Mouse (Mus musculus) limb, embryonic 10.5 days (tissue): Measurements from ENCODE around the gene Nudt22. TPM values are rescaled to one million over a fixed set of nuclear protein-coding genes. Genes with fewer than 3 reads are reported as not detected.
"Not testable (repeated sequence)": the region's sequence is repeated elsewhere in the genome, so short reads cannot be mapped to it uniquely, and the experiment has no call there.

Experiments used
- DNase-seq: peaks from one replicate; pipeline ENCODE4 v3.0.0-alpha.2; 2017; ENCODE audit warnings: low spot score
- H3K27ac ChIP-seq: fragments of 300-500 bp; sonication (generic); 2 replicates; pipeline ENCODE4 v1.5.1; 2016; ENCODE audit warnings: mild to moderate bottlenecking
- H3K27me3 ChIP-seq: fragments of 300-500 bp; sonication (generic); 2 replicates; pipeline ENCODE4 v1.6.1; 2016; ENCODE audit warnings: low read depth, mild to moderate bottlenecking; ENCODE audit not compliant: poor library complexity, severe bottlenecking
- H3K36me3 ChIP-seq: fragments of 300-500 bp; sonication (generic); 2 replicates; pipeline ENCODE4 v1.6.1; 2016; ENCODE audit warnings: mild to moderate bottlenecking, moderate library complexity
- H3K4me1 ChIP-seq: fragments of 300-500 bp; sonication (generic); 2 replicates; pipeline ENCODE4 v1.6.1; 2016
- H3K4me3 ChIP-seq: fragments of 300-500 bp; sonication (generic); 2 replicates; pipeline ENCODE4 v1.5.1; 2016; ENCODE audit warnings: mild to moderate bottlenecking, moderate library complexity
- H3K9me3 ChIP-seq: fragments of 300-500 bp; sonication (generic); replicated peaks from 2 replicates; pipeline ENCODE4 v1.6.1; 2016; ENCODE audit warnings: mild to moderate bottlenecking
- WGBS: fragments of 180-500 bp; shearing (Covaris S2); methylation state at CpG from one replicate; pipeline ENCODE4 v1.1.7; 2016; 5-methylcytosine and 5-hydroxymethylcytosine counted together
- polyA plus RNA-seq: library from polyadenylated mRNA; unstranded; fragments of >200 nt; fragmentation: Nextera tagmentation; extraction: Ambion mirVana; gene quantifications from 2 replicates; pipeline ENCODE4 v1.2.1, GENCODE M21; 2016

The Nudt22 gene
- polyA plus RNA-seq, 1 experiment from 2014 or later, result 21.1 TPM

DNA sequence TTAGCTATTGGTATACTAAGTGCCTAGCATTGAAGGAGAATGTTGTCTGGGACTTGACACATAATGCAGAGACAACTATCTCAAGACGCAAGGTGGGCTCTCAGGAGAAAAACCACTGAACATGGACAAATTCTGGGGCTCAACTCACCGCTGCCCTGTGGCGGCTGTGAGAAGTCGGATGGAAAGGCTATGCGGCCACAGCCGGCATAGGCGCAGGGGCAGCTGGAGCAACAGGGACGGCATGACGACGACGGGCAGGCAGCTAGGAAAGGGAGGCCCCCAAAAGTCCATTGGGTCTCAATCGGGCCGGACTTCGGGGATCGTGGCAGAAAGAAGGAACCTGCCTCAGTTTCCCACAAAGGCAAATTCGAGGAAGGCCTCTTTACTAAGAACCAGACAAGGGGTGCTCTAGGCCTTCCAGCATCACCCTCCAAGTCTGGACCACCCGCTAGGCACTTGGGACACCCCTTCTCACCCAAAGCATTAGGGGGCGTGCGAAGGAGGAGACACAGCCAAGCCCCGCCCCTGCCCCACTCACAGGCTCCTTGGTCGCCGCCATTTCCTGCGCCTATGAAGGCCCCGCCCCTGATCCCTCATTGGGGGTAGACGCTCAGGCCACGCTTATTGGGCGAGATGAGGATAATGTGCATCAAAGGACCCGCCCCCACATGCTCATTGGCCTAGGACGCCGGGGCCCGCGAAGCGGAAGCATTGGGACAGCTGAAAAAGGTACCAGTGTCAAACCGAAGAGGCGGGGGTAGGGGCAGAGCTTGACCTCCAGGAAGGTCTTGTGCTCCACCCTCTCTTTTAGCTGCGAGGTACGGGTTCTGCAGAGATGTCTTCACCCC is 3.7 kb downstream of the Nudt22 start, which contains the start of gene Dnajc4:
Gene Dnajc4 (minus strand): TSS at position 562 of the 848 bp plus-strand sequence.
- H3K27me3 ChIP-seq, result no peaks in the 10 kb centered on the region
- H3K36me3 ChIP-seq, result no peaks in the 10 kb centered on the region
- WGBS, result 3% methylated on average over 37 of the region's 37 CpGs
- H3K4me1 ChIP-seq, result peaks cover 58% of the 10 kb centered on the region
- H3K9me3 ChIP-seq, result no peaks in the 10 kb centered on the region
- peak within 1 kb of the TSS; percentile 69 for H3K4me3 ChIP-seq
- peak; percentile 95 for DNase-seq
- H3K27ac ChIP-seq, result peak within 1 kb of the TSS; percentile 86

DNA sequence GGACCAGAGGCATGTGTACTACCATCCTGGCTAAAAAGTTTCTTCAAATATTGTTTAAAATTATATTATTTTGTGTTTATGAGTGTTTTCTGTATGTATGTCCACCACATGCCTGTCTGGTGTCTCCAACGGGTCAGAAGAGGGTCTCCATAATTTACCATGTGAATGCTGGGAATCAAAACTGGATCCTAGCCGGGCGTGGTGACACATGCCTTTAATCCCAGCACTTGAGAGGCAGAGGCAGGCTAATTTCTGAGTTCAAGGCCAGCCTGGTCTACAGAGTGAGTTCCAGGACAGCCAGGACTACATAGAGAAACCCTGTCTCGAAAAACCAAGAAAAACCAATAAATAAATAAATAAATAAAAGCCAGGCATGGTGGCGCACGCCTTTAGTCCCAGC is 4.8 kb downstream of the Nudt22 start:
- not testable (repeated sequence) for H3K27ac ChIP-seq, H3K27me3 ChIP-seq, DNase-seq, H3K4me3 ChIP-seq, H3K9me3 ChIP-seq, H3K36me3 ChIP-seq
- peaks cover 61% of the 10 kb centered on the region for H3K4me1 ChIP-seq
- 92% methylated on average over 6 of the region's 6 CpGs for WGBS

DNA sequence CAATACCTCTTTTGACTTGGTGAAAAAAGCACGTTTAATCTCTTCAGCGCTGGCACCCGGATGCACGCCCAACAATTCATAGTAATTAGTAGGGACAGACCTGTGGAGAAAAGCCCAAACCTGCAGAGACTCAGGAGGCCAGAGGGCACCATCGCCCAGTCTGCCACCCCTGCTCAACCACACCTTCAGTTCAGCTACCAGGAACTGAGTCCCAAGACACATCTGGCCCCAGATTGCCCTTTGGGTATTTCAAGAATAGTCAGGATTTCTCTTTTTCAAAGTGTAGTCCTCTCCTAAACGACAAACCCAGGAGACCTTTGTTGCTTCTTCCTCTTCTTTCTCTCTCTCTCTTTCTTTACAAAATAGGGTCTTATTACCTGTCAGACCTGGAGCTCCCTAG is 5.2 kb downstream of the Nudt22 start:
- Histone ChIP-seq H3K27me3 (no peaks in the 10 kb centered on the region), H3K4me3 (no peak overlapping the region), H3K9me3 (no peaks in the 10 kb centered on the region), H3K36me3 (peaks cover 6% of the 10 kb centered on the region), H3K4me1 (peaks cover 61% of the 10 kb centered on the region), H3K27ac (no peak overlapping the region)
- no peak for DNase-seq
- WGBS, result 92% methylated on average over 6 of the region's 6 CpGs

DNA sequence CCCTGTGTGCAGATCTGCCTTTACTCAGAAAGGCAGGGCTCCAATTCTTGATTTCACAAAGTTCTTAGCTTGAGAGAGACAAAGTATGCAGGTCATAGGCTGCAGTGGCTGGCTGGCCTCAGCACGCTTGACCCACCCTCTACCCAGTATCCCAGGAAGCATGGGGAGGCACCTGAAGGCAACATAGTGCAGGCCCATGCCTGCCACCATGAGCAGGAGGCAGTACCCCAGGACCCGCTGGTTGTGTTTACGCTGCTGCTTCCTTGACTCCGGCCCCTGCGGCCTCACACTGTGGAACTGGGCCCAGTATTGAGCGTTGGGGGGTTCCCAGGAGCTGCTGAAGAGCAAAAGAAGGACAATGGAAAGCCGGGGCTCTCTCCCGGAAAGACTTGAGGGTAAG is 6.7 kb downstream of the Nudt22 start:
- WGBS, result 86% methylated on average over 8 of the region's 8 CpGs
- H3K36me3 ChIP-seq, result peaks cover 18% of the 10 kb centered on the region
- H3K27me3 ChIP-seq, result no peaks in the 10 kb centered on the region
- no peak overlapping the region for H3K27ac ChIP-seq
- H3K9me3 ChIP-seq, result no peaks in the 10 kb centered on the region
- H3K4me1 ChIP-seq, result peaks cover 53% of the 10 kb centered on the region
- DNase-seq, result no peak
- no peak overlapping the region for H3K4me3 ChIP-seq

DNA sequence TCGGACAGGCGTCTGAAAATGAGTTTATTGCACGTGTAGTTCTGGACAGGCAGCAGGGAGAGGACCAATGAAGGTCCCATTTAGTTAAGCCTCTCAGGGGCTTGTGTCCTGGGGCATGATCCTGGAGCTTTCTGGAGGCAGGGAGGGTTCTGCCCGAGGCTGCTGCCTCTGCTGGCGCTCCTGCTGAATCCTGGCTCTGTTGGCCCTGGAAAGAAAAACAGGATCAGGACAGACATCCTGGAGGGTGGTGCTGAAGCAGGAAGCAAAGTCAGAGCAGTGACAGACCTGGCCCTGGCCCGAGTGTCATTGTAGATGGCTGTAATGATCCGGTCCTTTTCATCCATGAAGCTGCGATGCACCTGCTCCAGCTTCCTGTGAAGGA is 8.0 kb downstream of the Nudt22 start:
- WGBS, result 4% methylated on average over 8 of the region's 8 CpGs

DNA sequence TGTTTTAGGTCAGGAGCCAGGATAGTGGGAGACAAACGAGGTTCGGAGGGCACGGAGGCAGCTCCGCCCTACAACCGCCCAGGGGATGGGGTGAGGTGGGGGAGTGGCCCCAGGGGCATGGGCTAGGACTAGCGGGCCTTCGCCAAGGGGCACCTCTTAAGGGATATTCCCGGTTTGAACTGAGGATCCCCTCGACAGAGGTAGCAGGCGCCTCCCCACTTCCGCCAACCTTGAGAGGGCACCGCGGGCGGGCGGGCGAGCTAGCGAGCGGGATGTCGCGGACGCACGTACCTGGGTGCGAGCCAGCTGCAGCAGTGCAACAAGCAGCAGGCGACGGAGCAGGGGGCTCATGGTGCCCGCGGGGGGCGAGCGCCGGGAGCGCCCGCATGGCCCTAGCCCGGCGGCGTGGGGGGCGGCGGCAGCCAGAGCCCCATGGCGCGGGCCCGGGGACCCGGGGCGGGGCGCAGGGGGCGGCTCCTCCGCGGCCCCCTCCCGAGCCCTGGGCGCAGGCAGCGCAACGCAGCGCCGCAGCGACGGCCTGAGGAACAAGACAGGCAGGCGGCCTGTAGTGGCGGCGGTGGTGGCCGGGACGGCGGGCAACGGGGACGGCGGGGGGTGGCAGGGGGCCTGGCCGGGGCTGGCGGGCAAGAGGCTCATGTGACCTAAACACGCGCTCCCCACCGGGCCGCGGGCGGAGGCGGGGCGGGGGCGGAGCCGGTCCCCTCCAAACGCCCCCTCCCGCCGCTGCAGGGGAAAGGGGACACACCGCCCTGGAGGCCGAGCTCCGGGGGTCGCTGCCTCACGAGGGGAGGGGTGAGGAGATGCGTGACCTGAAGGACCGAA is 8.6 kb downstream of the Nudt22 start, which contains the start of gene Vegfb:
Gene Vegfb (minus strand): TSS at position 591 of the 843 bp plus-strand sequence.
- no peaks in the 10 kb centered on the region for H3K27me3 ChIP-seq
- H3K4me3 ChIP-seq, result peak within 1 kb of the TSS; percentile 96
- peak; percentile 82 for DNase-seq
- no peaks in the 10 kb centered on the region for H3K9me3 ChIP-seq
- peak within 1 kb of the TSS; percentile 98 for H3K27ac ChIP-seq
- under 1% methylated on average over 82 of the region's 85 CpGs for WGBS
- H3K36me3 ChIP-seq, result peaks cover 37% of the 10 kb centered on the region
- H3K4me1 ChIP-seq, result peaks cover 40% of the 10 kb centered on the region

More for the DNA sequence above, 8.0 kb downstream of the Nudt22 start:
- Histone ChIP-seq H3K4me3 (peak overlapping the region; percentile 96), H3K9me3 (no peaks in the 10 kb centered on the region), H3K27ac (peak overlapping the region; percentile 98), H3K4me1 (peaks cover 43% of the 10 kb centered on the region), H3K36me3 (peaks cover 31% of the 10 kb centered on the region), H3K27me3 (no peaks in the 10 kb centered on the region)
- DNase-seq, result no peak

DNA sequence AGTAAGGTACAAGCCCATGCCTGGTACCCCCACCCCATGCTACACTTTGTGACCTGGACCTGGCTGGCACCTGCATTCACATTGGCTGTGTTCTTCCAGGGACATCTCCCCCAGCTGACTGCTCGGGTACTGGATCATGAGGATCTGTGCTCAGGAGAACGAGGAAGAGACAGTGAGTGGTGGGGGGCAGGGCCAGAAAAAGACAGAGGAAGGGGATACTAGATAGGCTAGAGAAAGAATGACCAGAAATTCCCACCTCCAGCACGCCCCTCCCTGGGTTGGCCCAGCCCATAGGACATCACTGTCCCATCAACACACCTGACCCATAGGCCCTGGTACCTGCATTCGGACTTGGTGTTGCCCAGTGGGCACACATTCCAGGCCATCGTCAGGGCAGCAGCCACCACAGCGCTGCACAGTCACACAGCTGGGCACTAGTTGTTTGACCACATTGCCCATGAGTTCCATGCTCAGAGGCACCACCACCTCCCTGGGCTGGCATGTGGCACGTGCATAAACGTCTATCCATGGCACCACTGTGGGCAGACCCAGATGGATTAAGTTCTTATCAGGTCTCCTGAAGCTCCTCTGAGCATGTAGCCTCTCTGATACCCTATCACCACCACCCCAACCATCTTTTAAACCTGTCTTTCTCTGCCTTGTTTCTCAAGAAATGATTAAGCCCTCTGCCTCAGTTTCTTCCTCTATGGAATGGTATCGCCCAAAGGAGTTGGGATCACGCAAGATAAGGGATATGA is 9.8 kb downstream of the Nudt22 start:
- 85% methylated on average over 10 of the region's 10 CpGs for WGBS

DNA sequence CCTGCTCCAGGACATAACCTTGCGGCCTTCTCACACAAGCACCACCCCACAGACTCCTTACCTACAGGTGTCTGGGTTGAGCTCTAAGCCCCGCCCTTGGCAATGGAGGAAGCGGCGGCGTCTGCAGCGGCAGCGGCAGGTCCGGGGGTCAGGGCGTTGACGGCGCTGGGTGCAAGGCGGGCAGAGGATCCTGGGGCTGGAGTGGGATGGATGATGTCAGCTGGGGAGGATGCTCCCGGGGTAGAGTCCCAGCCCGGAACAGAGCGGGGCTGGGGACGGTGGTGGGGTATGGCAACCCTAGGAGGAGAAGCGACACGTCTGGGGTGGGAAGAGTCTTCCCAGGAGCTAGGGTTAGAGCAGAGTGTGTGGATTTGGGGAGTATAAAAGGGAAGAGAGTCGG is 10.6 kb downstream of the Nudt22 start:
- Histone ChIP-seq H3K9me3 (no peaks in the 10 kb centered on the region), H3K36me3 (peaks cover 44% of the 10 kb centered on the region), H3K4me1 (peaks cover 38% of the 10 kb centered on the region), H3K27ac (no peak overlapping the region), H3K27me3 (no peaks in the 10 kb centered on the region), H3K4me3 (0 out of 2 replicates have a peak overlapping the region, but pooled peaks have one; percentile 96)
- DNase-seq, result no peak
- WGBS, result 80% methylated on average over 19 of the region's 19 CpGs

More for the DNA sequence above, 9.8 kb downstream of the Nudt22 start:
- peak overlapping the region; percentile 96 for H3K4me3 ChIP-seq
- 0 out of 2 replicates have a peak overlapping the region, but pooled peaks have one; percentile 3 for H3K27ac ChIP-seq
- no peaks in the 10 kb centered on the region for H3K27me3 ChIP-seq
- DNase-seq, result no peak
- no peaks in the 10 kb centered on the region for H3K9me3 ChIP-seq
- H3K4me1 ChIP-seq, result peaks cover 33% of the 10 kb centered on the region
- peaks cover 44% of the 10 kb centered on the region for H3K36me3 ChIP-seq

DNA sequence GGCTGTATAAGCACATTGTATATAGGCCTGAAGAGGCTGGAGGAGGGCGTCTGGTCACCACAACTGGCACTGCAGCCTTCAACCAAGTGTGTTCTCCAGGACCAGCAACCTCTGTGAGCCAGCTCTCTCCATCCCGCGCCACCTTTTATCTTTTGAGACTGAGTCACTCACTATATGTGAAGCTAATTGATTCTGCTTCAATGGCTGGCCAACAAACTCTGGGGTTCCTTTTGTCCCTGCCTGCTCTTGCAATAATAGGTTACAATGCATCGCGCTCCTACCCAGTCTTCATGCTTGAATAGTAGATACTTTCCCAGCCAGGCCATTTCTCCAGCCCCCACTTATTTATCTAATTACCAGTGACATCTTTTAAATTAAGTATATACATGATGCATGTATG is 12.3 kb downstream of the Nudt22 start:
- Histone ChIP-seq H3K4me3 (no peak overlapping the region), H3K4me1 (peaks cover 50% of the 10 kb centered on the region), H3K9me3 (no peaks in the 10 kb centered on the region), H3K27me3 (no peaks in the 10 kb centered on the region), H3K36me3 (peaks cover 49% of the 10 kb centered on the region), H3K27ac (no peak overlapping the region)
- no peak for DNase-seq
- 97% methylated on average over 5 of the region's 5 CpGs for WGBS

DNA sequence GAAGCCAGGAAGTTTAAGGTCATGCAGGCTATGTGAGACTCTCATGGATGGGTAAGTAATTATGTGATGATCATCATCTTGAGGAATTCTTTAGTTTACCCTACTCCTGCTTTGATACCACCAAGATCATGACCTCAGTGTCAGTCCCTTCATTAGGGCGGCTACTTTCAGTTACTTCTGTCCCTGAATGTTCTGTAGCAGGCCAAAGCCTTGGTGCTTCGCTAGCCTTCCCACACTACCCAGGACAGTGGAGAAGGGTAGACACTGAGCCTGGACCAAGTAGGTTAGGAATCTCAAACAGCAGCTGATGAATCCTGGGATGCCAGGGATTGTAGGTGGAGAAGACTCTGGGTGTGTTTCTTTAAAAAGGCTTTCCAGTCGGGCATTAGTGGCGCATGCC is 14.5 kb downstream of the Nudt22 start:
- Histone ChIP-seq H3K9me3 (no peaks in the 10 kb centered on the region), H3K36me3 (peaks cover 70% of the 10 kb centered on the region), H3K27me3 (no peaks in the 10 kb centered on the region), H3K4me1 (peaks cover 50% of the 10 kb centered on the region), H3K27ac (no peak overlapping the region), H3K4me3 (peak overlapping the region; percentile 65; the same call in 1 of the 2 replicates)
- DNase-seq, result no peak
- WGBS, result 83% methylated on average over 4 of the region's 4 CpGs

DNA sequence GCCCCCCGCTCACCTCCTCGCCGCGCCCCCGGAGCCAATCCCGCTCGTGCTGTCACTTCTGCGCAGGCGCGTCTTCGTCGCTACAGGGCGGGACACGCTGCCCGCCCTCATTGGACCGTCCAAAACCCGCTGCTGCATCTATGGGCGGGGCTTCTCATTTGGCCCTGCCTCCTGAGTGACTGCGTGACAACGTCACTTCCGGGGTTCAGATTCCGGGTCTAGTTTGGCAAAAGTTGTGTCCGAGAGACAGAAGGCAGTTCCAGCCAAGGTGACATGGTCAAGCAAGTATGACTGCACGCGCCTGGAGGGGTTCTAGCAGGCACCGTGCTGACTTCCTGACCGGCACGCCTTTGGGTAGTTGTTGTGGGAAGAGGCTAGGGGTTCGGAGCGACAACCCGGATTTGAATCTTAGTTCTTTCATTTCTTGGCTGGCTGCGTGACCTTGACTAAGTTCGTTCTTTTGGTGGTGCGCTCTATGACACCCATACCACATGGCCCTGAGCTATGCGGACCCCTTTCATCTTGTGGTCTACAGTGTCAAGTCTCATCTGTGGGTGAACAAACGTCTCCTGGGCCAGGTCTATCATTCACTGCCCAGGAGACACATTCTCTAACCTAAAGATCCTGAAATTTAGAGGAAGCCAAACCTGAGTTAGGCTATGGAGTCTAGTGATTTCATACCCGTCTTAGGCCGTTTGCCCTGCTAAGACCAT is 15.4 kb downstream of the Nudt22 start, which contains the start of gene Fkbp2:
Gene Fkbp2 (minus strand): TSS at position 121 of the 713 bp plus-strand sequence.
- Histone ChIP-seq H3K4me3 (peak within 1 kb of the TSS; percentile 65), H3K27me3 (no peaks in the 10 kb centered on the region), H3K4me1 (peaks cover 50% of the 10 kb centered on the region), H3K9me3 (no peaks in the 10 kb centered on the region), H3K36me3 (peaks cover 68% of the 10 kb centered on the region), H3K27ac (peak within 1 kb of the TSS; percentile 94)
- DNase-seq, result peak; percentile 98
- 2% methylated on average over 38 of the region's 38 CpGs for WGBS
